Mouse (Mus musculus): ENCODE data around the gene Gpc6. TPM values are rescaled to one million over a fixed set of nuclear protein-coding genes. Genes with fewer than 3 reads are reported as not detected.

The Gpc6 gene
- polyA plus RNA-seq, 1 experiment from 2014 or later = 11.4 TPM

- TF ChIP-seq EP300 (optimal IDR thresholded peaks at IDR 0.05) (no peak), CTCF (IDR thresholded peaks at IDR 0.05; ENCODE audit: low read depth) (no peak)
- no peaks in the 10 kb centered on the region for H3K27me3 ChIP-seq (ENCODE audit: control insufficient read depth, insufficient read depth, low read length)
- ATAC-seq (ENCODE audit: low FRiP score, low TSS enrichment) = no peak
Observed at GRCm38 (mm10) chr14:117785507-117786085, 860.5 kb downstream of the Gpc6 start.

GRCm38 (mm10) chr14:117786647-117787046 is 861.5 kb downstream of the Gpc6 start:
- Histone ChIP-seq H3K9me3 (ENCODE audit: control insufficient read depth, low read length) (no peaks in the 10 kb centered on the region), H3K4me3 (ENCODE audit: low read depth, low read length) (no peak overlapping the region), H3K27ac (replicated peaks) (no peak overlapping the region), H3K36me3 (ENCODE audit: control insufficient read depth, insufficient read depth, low read length) (no peaks in the 10 kb centered on the region), H3K4me1 (replicated peaks; ENCODE audit: control insufficient read depth, insufficient read depth) (no peaks in the 10 kb centered on the region), H3K9ac (ENCODE audit: low read length) (no peak overlapping the region), H3K4me2 (replicated peaks; ENCODE audit: low read depth) (peak overlapping the region; percentile 29), H3K27me3 (ENCODE audit: control insufficient read depth, insufficient read depth, low read length) (no peaks in the 10 kb centered on the region)
- 41% methylated on average over 7 of the region's 7 CpGs for WGBS
- peak; percentile 38; the same call in 1 of the 2 replicates for ATAC-seq (ENCODE audit: low FRiP score, low TSS enrichment)
- TF ChIP-seq CTCF (IDR thresholded peaks at IDR 0.05; ENCODE audit: low read depth) (no peak), EP300 (optimal IDR thresholded peaks at IDR 0.05) (no peak)
- DNase-seq (ENCODE audit: low spot score) = peak; percentile 54

More at GRCm38 (mm10) chr14:117785507-117786085, 860.5 kb downstream of the Gpc6 start:
- DNase-seq (ENCODE audit: low spot score) = no peak
- Histone ChIP-seq H3K9me3 (ENCODE audit: control insufficient read depth, low read length) (no peaks in the 10 kb centered on the region), H3K4me3 (ENCODE audit: low read depth, low read length) (no peak overlapping the region), H3K9ac (ENCODE audit: low read length) (no peak overlapping the region), H3K4me2 (replicated peaks; ENCODE audit: low read depth) (no peak overlapping the region), H3K4me1 (replicated peaks; ENCODE audit: control insufficient read depth, insufficient read depth) (no peaks in the 10 kb centered on the region), H3K36me3 (ENCODE audit: control insufficient read depth, insufficient read depth, low read length) (no peaks in the 10 kb centered on the region), H3K27ac (replicated peaks) (no peak overlapping the region)
- 83% methylated on average over 15 of the region's 15 CpGs for WGBS

- H3K4me1 ChIP-seq (replicated peaks; ENCODE audit: control insufficient read depth, insufficient read depth) = no peaks in the 10 kb centered on the region
- no peaks in the 10 kb centered on the region for H3K36me3 ChIP-seq (ENCODE audit: control insufficient read depth, insufficient read depth, low read length)
- no peak overlapping the region for H3K4me2 ChIP-seq (replicated peaks; ENCODE audit: low read depth)
- no peak for ATAC-seq (ENCODE audit: low FRiP score, low TSS enrichment)
- no peak for DNase-seq (ENCODE audit: low spot score)
- H3K27me3 ChIP-seq (ENCODE audit: control insufficient read depth, insufficient read depth, low read length) = no peaks in the 10 kb centered on the region
- no peak overlapping the region for H3K9ac ChIP-seq (ENCODE audit: low read length)
- H3K4me3 ChIP-seq (ENCODE audit: low read depth, low read length) = no peak overlapping the region
- H3K9me3 ChIP-seq (ENCODE audit: control insufficient read depth, low read length) = no peaks in the 10 kb centered on the region
- H3K27ac ChIP-seq (replicated peaks) = no peak overlapping the region
- WGBS = 82% methylated on average over 2 of the region's 2 CpGs
- TF ChIP-seq CTCF (IDR thresholded peaks at IDR 0.05; ENCODE audit: low read depth) = no peak
- no peak for TF ChIP-seq EP300 (optimal IDR thresholded peaks at IDR 0.05)
Observed at GRCm38 (mm10) chr14:117794874-117795273, 869.8 kb downstream of the Gpc6 start.

GRCm38 (mm10) chr14:117796661-117797060 is 871.5 kb downstream of the Gpc6 start:
- no peaks in the 10 kb centered on the region for H3K27me3 ChIP-seq (ENCODE audit: control insufficient read depth, insufficient read depth, low read length)
- H3K4me2 ChIP-seq (replicated peaks; ENCODE audit: low read depth) = no peak overlapping the region
- no peaks in the 10 kb centered on the region for H3K9me3 ChIP-seq (ENCODE audit: control insufficient read depth, low read length)
- 81% methylated on average over 5 of the region's 5 CpGs for WGBS
- H3K4me3 ChIP-seq (ENCODE audit: low read depth, low read length) = no peak overlapping the region
- H3K27ac ChIP-seq (replicated peaks) = no peak overlapping the region
- no peaks in the 10 kb centered on the region for H3K4me1 ChIP-seq (replicated peaks; ENCODE audit: control insufficient read depth, insufficient read depth)
- H3K36me3 ChIP-seq (ENCODE audit: control insufficient read depth, insufficient read depth, low read length) = no peaks in the 10 kb centered on the region
- no peak for ATAC-seq (ENCODE audit: low FRiP score, low TSS enrichment)
- H3K9ac ChIP-seq (ENCODE audit: low read length) = no peak overlapping the region
- TF ChIP-seq EP300 (optimal IDR thresholded peaks at IDR 0.05) = no peak
- no peak for TF ChIP-seq CTCF (IDR thresholded peaks at IDR 0.05; ENCODE audit: low read depth)
- no peak for DNase-seq (ENCODE audit: low spot score)

- no peaks in the 10 kb centered on the region for H3K36me3 ChIP-seq (ENCODE audit: control insufficient read depth, insufficient read depth, low read length)
- no peak for ATAC-seq (ENCODE audit: low FRiP score, low TSS enrichment)
- no peak overlapping the region for H3K27ac ChIP-seq (replicated peaks)
- WGBS = 94% methylated on average over 5 of the region's 5 CpGs
- no peak overlapping the region for H3K4me2 ChIP-seq (replicated peaks; ENCODE audit: low read depth)
- no peak overlapping the region for H3K9ac ChIP-seq (ENCODE audit: low read length)
- no peak overlapping the region for H3K4me3 ChIP-seq (ENCODE audit: low read depth, low read length)
- no peaks in the 10 kb centered on the region for H3K9me3 ChIP-seq (ENCODE audit: control insufficient read depth, low read length)
- TF ChIP-seq EP300 (optimal IDR thresholded peaks at IDR 0.05) (no peak), CTCF (IDR thresholded peaks at IDR 0.05; ENCODE audit: low read depth) (no peak)
- DNase-seq (ENCODE audit: low spot score) = no peak
- H3K4me1 ChIP-seq (replicated peaks; ENCODE audit: control insufficient read depth, insufficient read depth) = no peaks in the 10 kb centered on the region
- H3K27me3 ChIP-seq (ENCODE audit: control insufficient read depth, insufficient read depth, low read length) = no peaks in the 10 kb centered on the region
Observed at GRCm38 (mm10) chr14:117800399-117800798, 875.3 kb downstream of the Gpc6 start.

- WGBS = 89% methylated on average over 4 of the region's 4 CpGs
- no peaks in the 10 kb centered on the region for H3K4me1 ChIP-seq (replicated peaks; ENCODE audit: control insufficient read depth, insufficient read depth)
- no peaks in the 10 kb centered on the region for H3K9me3 ChIP-seq (ENCODE audit: control insufficient read depth, low read length)
- no peak overlapping the region for H3K27ac ChIP-seq (replicated peaks)
- DNase-seq (ENCODE audit: low spot score) = no peak
- no peaks in the 10 kb centered on the region; the same call in 1 of the 2 replicates for H3K36me3 ChIP-seq (ENCODE audit: control insufficient read depth, insufficient read depth, low read length)
- TF ChIP-seq EP300 (optimal IDR thresholded peaks at IDR 0.05) (no peak), CTCF (IDR thresholded peaks at IDR 0.05; ENCODE audit: low read depth) (no peak)
- H3K4me3 ChIP-seq (ENCODE audit: low read depth, low read length) = no peak overlapping the region
- H3K9ac ChIP-seq (ENCODE audit: low read length) = no peak overlapping the region
- H3K4me2 ChIP-seq (replicated peaks; ENCODE audit: low read depth) = no peak overlapping the region
- no peaks in the 10 kb centered on the region for H3K27me3 ChIP-seq (ENCODE audit: control insufficient read depth, insufficient read depth, low read length)
- ATAC-seq (ENCODE audit: low FRiP score, low TSS enrichment) = no peak
Observed at GRCm38 (mm10) chr14:117807846-117808245, 882.7 kb downstream of the Gpc6 start.

All from stomach, postnatal 0 days (tissue).